Mouse (Mus musculus) intestine, postnatal 0 days (tissue): ENCODE measurements around the gene Txnrd1. TPM values are rescaled to one million over a fixed set of nuclear protein-coding genes. Genes with fewer than 3 reads are reported as not detected.
A peak's percentile ranks its signal among the peaks of the same experiment; 100 is the strongest.

Experiments used
- ATAC-seq: fragments of 200-750 bp; cut with Nextera tagmentation; 2 replicates; pipeline ENCODE4 v1.8.0; 2017; ENCODE audit warnings: mild to moderate bottlenecking, moderate TSS enrichment, moderate library complexity
- H3K27ac ChIP-seq: fragments of 300-500 bp; sonication (generic); 2 replicates; pipeline ENCODE4 v1.5.1; 2014; ENCODE audit warnings: mild to moderate bottlenecking, low read depth, low read length, moderate library complexity
- H3K27me3 ChIP-seq: fragments of 300-500 bp; sonication (generic); replicated peaks from 2 replicates; pipeline ENCODE4 v1.6.1; 2014; ENCODE audit warnings: low read length, mixed read lengths; ENCODE audit not compliant: control insufficient read depth, insufficient read depth
- H3K36me3 ChIP-seq: fragments of 300-500 bp; sonication (generic); 2 replicates; pipeline ENCODE4 v1.6.1; 2014; ENCODE audit warnings: mild to moderate bottlenecking, moderate library complexity; ENCODE audit not compliant: control insufficient read depth, insufficient read depth
- H3K4me1 ChIP-seq: fragments of 300-500 bp; sonication (generic); replicated peaks from 2 replicates; pipeline ENCODE4 v1.6.1; 2014; ENCODE audit warnings: antibody characterized with exemption, low read length, mixed read lengths; ENCODE audit not compliant: control insufficient read depth, insufficient read depth
- H3K4me2 ChIP-seq: fragments of 300-500 bp; sonication (generic); replicated peaks from 2 replicates; pipeline ENCODE4 v1.6.1; 2014; ENCODE audit warnings: low read depth, mild to moderate bottlenecking, moderate library complexity
- H3K4me3 ChIP-seq: fragments of 300-500 bp; sonication (generic); 2 replicates; pipeline ENCODE4 v1.5.1; 2014; ENCODE audit warnings: low read depth, low read length
- H3K9ac ChIP-seq: fragments of 300-500 bp; sonication (generic); 2 replicates; pipeline ENCODE4 v1.6.1; 2014; ENCODE audit warnings: mild to moderate bottlenecking, low read depth, low read length
- H3K9me3 ChIP-seq: fragments of 300-500 bp; sonication (generic); 2 replicates; pipeline ENCODE4 v1.6.1; 2016; ENCODE audit warnings: mixed run types; ENCODE audit not compliant: control insufficient read depth
- CTCF ChIP-seq: sonication (generic); IDR thresholded peaks from 2 replicates; pipeline ENCODE4 v1.5.1; 2016; ENCODE audit warnings: low read depth, mild to moderate bottlenecking, control low read depth, antibody characterized with exemption, moderate library complexity
- whole genome bisulfite sequencing: fragments of 180-500 bp; shearing (Covaris S2); extraction: QIAGEN DNeasy Blood & Tissue Kit; methylation state at CpG from one replicate; pipeline ENCODE4 v1.1.7; 2014; 5-methylcytosine and 5-hydroxymethylcytosine counted together
- polyA plus RNA-seq: library from polyadenylated mRNA; unstranded; fragments of >200 nt; fragmentation: Nextera tagmentation; extraction: Ambion mirVana; gene quantifications from 2 replicates; pipeline ENCODE4 v1.2.1, GENCODE M21; 2015

Txnrd1 gene
- polyA plus RNA-seq, 1 experiment from 2014 or later: 67.7 TPM

GRCm38 (mm10) chr10:82908526-82908925 is 74.8 kb downstream of the Txnrd1 start:
- Histone ChIP-seq H3K9me3 (no peaks in the 10 kb centered on the region), H3K27ac (no peak overlapping the region), H3K4me3 (no peak overlapping the region), H3K9ac (no peak overlapping the region), H3K27me3 (0 out of 2 replicates have a peak, but pooled peaks cover 5% of the 10 kb centered on the region), H3K4me1 (no peaks in the 10 kb centered on the region; the same call in 1 of the 2 replicates), H3K36me3 (no peaks in the 10 kb centered on the region), H3K4me2 (no peak overlapping the region)
- 79% methylated on average over 7 of the region's 7 CpGs for WGBS
- TF ChIP-seq CTCF: no peak
- ATAC-seq: no peak

DNA sequence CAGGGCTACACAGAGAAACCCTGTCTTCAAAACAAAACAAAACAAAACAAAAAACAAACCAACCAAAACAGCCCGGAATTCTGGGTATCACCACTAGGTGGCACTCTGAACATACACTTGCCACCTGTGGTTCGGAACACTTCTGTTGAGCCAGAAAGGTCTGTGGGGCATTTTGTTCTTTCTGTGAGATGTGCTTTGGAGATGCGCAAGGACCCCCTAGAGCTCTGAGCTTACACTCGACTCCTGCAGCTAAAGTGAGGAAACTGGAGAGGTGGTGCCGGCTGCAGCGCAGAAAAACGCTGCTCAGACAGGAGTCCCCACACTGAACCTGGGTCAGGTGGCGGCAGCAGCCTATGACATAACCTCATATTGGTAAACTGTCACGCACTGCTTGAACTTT is 75.6 kb downstream of the Txnrd1 start:
- H3K36me3 ChIP-seq: no peaks in the 10 kb centered on the region
- H3K4me2 ChIP-seq: 0 out of 2 replicates have a peak overlapping the region, but pooled peaks have one; percentile 17
- H3K9me3 ChIP-seq: no peaks in the 10 kb centered on the region
- no peak overlapping the region for H3K4me3 ChIP-seq
- 0 out of 2 replicates have a peak, but pooled peaks cover 5% of the 10 kb centered on the region for H3K27me3 ChIP-seq
- no peak overlapping the region for H3K9ac ChIP-seq
- no peak overlapping the region for H3K27ac ChIP-seq
- peak; percentile 89 for TF ChIP-seq CTCF
- WGBS: 14% methylated on average over 9 of the region's 9 CpGs
- ATAC-seq: no peak
- no peaks in the 10 kb centered on the region; the same call in 1 of the 2 replicates for H3K4me1 ChIP-seq

GRCm38 (mm10) chr10:82910198-82910597 is 76.4 kb downstream of the Txnrd1 start:
- Histone ChIP-seq H3K4me3 (no peak overlapping the region), H3K36me3 (no peaks in the 10 kb centered on the region), H3K9ac (no peak overlapping the region), H3K4me2 (no peak overlapping the region), H3K27ac (no peak overlapping the region), H3K4me1 (no peaks in the 10 kb centered on the region; the same call in 1 of the 2 replicates), H3K27me3 (0 out of 2 replicates have a peak, but pooled peaks cover 5% of the 10 kb centered on the region), H3K9me3 (no peaks in the 10 kb centered on the region)
- ATAC-seq: no peak
- TF ChIP-seq CTCF: peak; percentile 74
- WGBS: 82% methylated on average over 3 of the region's 3 CpGs

- WGBS: 58% methylated on average over 4 of the region's 4 CpGs
- H3K4me3 ChIP-seq: no peak overlapping the region
- H3K4me2 ChIP-seq: no peak overlapping the region
- no peaks in the 10 kb centered on the region for H3K9me3 ChIP-seq
- H3K4me1 ChIP-seq: no peaks in the 10 kb centered on the region; the same call in 1 of the 2 replicates
- no peaks in the 10 kb centered on the region for H3K36me3 ChIP-seq
- TF ChIP-seq CTCF: no peak
- no peak overlapping the region for H3K9ac ChIP-seq
- 0 out of 2 replicates have a peak, but pooled peaks cover 5% of the 10 kb centered on the region for H3K27me3 ChIP-seq
- ATAC-seq: no peak
- no peak overlapping the region for H3K27ac ChIP-seq
Measured at GRCm38 (mm10) chr10:82913238-82913637, 79.5 kb downstream of the Txnrd1 start.

GRCm38 (mm10) chr10:82913772-82914171 is 80.0 kb downstream of the Txnrd1 start:
- Histone ChIP-seq H3K36me3 (no peaks in the 10 kb centered on the region), H3K4me2 (no peak overlapping the region), H3K27me3 (0 out of 2 replicates have a peak, but pooled peaks cover 5% of the 10 kb centered on the region), H3K27ac (no peak overlapping the region), H3K9ac (no peak overlapping the region), H3K4me3 (no peak overlapping the region), H3K9me3 (no peaks in the 10 kb centered on the region), H3K4me1 (no peaks in the 10 kb centered on the region; the same call in 1 of the 2 replicates)
- ATAC-seq: no peak
- 87% methylated on average over 6 of the region's 6 CpGs for WGBS
- TF ChIP-seq CTCF: no peak

DNA sequence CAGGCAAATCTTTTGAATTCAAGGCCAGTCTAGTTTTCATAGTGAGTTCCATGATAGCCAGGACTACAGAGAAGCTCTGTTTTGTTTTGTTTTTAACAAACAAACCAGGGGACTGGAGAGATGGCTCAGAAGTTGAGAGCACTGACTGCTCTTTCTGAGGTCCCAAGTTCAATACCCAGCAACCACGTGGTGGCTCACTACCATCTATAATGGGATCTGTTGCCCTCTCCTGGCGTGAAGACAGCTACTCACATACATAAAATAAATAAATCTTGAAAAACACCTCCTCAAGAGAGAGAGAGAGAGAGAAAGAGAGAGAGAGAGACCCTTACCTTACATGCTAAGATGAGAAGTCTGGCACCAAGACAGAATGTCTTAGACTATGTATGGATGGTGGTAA is 84.9 kb downstream of the Txnrd1 start:
- no peak for TF ChIP-seq CTCF
- no peak for ATAC-seq
- Histone ChIP-seq H3K9ac (no peak overlapping the region), H3K27ac (no peak overlapping the region), H3K9me3 (no peaks in the 10 kb centered on the region), H3K4me1 (no peaks in the 10 kb centered on the region), H3K4me3 (no peak overlapping the region), H3K27me3 (no peaks in the 10 kb centered on the region), H3K4me2 (no peak overlapping the region), H3K36me3 (no peaks in the 10 kb centered on the region)
- WGBS: 54% methylated on average over 2 of the region's 2 CpGs
